Mouse (Mus musculus) embryonic facial prominence, embryonic 12.5 days (tissue): ENCODE results near the gene Chchd5. TPM values are rescaled to one million over a fixed set of nuclear protein-coding genes. Genes with fewer than 3 reads are reported as not detected.

Experiments
- ATAC-seq: fragments of 200-750 bp; cut with Nextera tagmentation; 2 replicates; pipeline ENCODE4 v1.8.0; 2017; ENCODE audit not compliant: insufficient number of reproducible peaks, insufficient read depth, low FRiP score, low TSS enrichment
- H3K27ac ChIP-seq: fragments of 300-500 bp; sonication (generic); 2 replicates; pipeline ENCODE4 v1.5.1; 2016; ENCODE audit warnings: mild to moderate bottlenecking
- H3K27me3 ChIP-seq: fragments of 300-500 bp; sonication (generic); 2 replicates; pipeline ENCODE4 v1.6.1; 2016; ENCODE audit warnings: mild to moderate bottlenecking, moderate library complexity
- H3K36me3 ChIP-seq: fragments of 300-500 bp; sonication (generic); 2 replicates; pipeline ENCODE4 v1.6.1; 2016; ENCODE audit warnings: mild to moderate bottlenecking
- H3K4me1 ChIP-seq: fragments of 300-500 bp; sonication (generic); 2 replicates; pipeline ENCODE4 v1.6.1; 2016
- H3K4me2 ChIP-seq: fragments of 300-500 bp; sonication (generic); replicated peaks from 2 replicates; pipeline ENCODE4 v1.6.1; 2016; ENCODE audit warnings: mild to moderate bottlenecking, moderate library complexity
- H3K4me3 ChIP-seq: fragments of 300-500 bp; sonication (generic); 2 replicates; pipeline ENCODE4 v1.5.1; 2016; ENCODE audit warnings: mild to moderate bottlenecking
- H3K9ac ChIP-seq: fragments of 300-500 bp; sonication (generic); 2 replicates; pipeline ENCODE4 v1.6.1; 2016; ENCODE audit warnings: mild to moderate bottlenecking, moderate library complexity
- H3K9me3 ChIP-seq: fragments of 300-500 bp; sonication (generic); 2 replicates; pipeline ENCODE4 v1.6.1; 2016; ENCODE audit warnings: mild to moderate bottlenecking, moderate library complexity
- WGBS: fragments of 180-500 bp; shearing (Covaris S2); methylation state at CpG from one replicate; pipeline ENCODE4 v1.1.7; 2016; 5-methylcytosine and 5-hydroxymethylcytosine counted together
- polyA plus RNA-seq: library from polyadenylated mRNA; unstranded; fragments of >200 nt; fragmentation: Nextera tagmentation; extraction: Ambion mirVana; gene quantifications from 2 replicates; pipeline ENCODE4 v1.2.1, GENCODE M21; 2016

The Chchd5 gene
- polyA plus RNA-seq, 1 experiment from 2014 or later = 24.7 TPM

DNA sequence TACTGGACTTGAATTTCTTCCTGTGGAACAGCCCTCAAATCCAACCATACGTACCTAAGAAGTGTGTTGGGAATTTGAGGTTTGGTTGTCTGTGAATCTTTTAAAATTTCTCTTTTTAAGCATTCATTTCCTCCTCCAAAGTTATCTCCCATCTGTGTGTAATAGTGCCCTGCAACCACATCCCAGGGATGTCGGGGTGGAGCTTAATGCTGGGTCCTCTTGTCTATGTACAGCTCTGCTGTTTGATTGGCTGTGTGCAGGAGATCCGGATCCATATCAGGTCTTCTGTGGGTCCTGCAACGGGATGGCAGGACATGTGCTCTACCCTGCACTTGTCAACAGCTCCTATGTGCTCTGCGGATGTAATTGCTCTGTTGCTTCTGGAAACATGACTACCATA, 35.3 kb downstream of the Chchd5 start:
- H3K4me3 ChIP-seq = no peak overlapping the region
- H3K9ac ChIP-seq = no peak overlapping the region
- H3K4me2 ChIP-seq = no peak overlapping the region
- 74% methylated on average over 5 of the region's 5 CpGs for WGBS
- no peak overlapping the region for H3K27ac ChIP-seq
- ATAC-seq = no peak
- no peaks in the 10 kb centered on the region for H3K4me1 ChIP-seq
- H3K36me3 ChIP-seq = no peaks in the 10 kb centered on the region
- no peaks in the 10 kb centered on the region for H3K27me3 ChIP-seq
- H3K9me3 ChIP-seq = no peaks in the 10 kb centered on the region

DNA sequence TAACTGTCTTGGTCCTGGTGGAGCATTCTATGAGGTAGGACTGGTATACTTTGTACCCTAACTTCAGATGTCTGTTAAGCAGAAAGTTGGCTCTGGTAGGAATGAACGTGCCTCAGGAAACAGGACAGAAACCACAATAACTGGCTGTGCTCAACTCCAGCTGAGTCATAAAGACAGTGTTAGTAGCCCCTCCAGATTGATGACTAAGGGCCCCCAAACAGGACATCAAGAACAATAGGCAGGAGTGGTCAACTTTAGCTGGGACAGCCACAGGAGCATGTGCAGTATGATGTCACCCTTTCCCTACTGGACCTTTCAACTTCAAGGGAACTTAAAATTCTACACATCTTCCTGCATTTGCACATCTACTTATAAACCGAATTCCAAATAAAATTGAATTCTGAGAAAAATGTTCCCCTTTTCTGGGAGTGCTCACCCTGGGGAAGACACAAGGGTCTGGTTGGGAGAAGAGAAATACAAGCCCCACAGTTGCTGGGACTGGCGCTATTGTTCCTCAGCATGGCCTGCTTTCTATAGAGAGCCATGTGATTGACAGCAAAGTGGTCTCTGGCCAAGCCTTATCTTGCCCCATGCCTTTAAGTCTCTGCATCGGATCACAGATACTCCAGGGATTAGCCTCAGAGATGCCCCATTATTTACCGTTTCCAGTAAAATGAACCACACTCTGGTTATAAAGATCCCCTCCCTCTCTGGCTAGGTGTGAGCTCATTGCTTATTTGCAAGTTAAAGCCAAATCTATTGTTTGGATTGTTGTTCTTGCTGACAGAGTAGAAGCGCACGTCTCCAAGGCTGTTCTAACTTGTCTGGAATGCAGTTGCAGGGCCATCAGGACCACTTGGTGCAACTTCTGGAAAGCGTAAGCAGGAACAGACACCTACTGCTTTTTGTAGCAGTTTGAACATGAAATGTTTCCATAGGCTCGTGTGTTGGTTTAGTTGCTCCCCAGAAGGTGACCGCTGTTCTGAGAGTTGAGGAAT, 37.3 kb downstream of the Chchd5 start:
- Histone ChIP-seq H3K9ac (no peak overlapping the region), H3K36me3 (no peaks in the 10 kb centered on the region), H3K4me3 (no peak overlapping the region), H3K27ac (no peak overlapping the region), H3K4me2 (no peak overlapping the region), H3K27me3 (no peaks in the 10 kb centered on the region), H3K4me1 (no peaks in the 10 kb centered on the region), H3K9me3 (no peaks in the 10 kb centered on the region)
- ATAC-seq = no peak
- 70% methylated on average over 10 of the region's 10 CpGs for WGBS

DNA sequence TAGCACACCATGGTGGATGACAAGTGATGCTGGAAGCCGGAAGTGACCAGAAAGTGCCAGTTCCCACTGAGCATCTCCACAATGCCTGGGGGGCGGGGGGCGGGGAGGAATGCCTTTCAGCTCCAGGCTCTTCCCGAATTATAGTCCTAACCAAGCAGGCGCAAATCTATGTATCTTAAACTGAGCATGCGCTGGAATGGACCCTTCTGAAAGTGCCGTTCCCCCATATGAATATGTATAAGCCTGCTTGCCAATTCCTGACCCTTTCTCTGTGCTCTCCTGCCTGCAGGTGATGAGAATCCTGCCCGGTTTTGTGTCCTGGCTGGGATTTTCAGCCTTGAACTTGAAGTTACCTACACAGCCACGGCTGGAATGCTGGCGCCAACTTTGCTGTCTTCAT, 43.9 kb downstream of the Chchd5 start:
- no peaks in the 10 kb centered on the region for H3K27me3 ChIP-seq
- H3K4me3 ChIP-seq = no peak overlapping the region
- H3K36me3 ChIP-seq = no peaks in the 10 kb centered on the region
- no peaks in the 10 kb centered on the region for H3K4me1 ChIP-seq
- H3K4me2 ChIP-seq = no peak overlapping the region; the same call in 1 of the 2 replicates
- no peak overlapping the region for H3K27ac ChIP-seq
- 55% methylated on average over 10 of the region's 10 CpGs for WGBS
- H3K9me3 ChIP-seq = no peaks in the 10 kb centered on the region
- ATAC-seq = no peak
- H3K9ac ChIP-seq = no peak overlapping the region

DNA sequence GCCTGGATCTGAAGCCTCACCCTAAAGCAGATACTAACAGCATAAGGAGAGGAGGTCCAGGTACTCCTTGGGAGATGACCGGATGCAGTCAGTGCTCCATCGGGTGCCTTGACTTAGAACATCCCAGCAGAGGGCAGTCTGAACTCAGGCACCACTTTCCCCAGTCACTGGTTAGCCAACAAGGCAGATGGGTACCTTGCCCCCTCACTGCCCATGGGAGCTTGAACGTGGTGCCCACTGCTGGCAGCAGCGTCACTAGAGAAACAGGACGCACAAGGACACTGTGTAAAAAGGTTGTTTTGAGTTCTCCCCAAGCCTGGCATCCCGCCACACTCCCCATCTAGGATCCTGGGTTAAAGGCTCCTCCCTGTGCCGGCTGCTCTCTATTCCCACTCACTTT, 45.0 kb downstream of the Chchd5 start:
- no peak for ATAC-seq
- no peaks in the 10 kb centered on the region for H3K36me3 ChIP-seq
- no peak overlapping the region for H3K4me3 ChIP-seq
- H3K27me3 ChIP-seq = no peaks in the 10 kb centered on the region
- no peak overlapping the region for H3K9ac ChIP-seq
- WGBS = 42% methylated on average over 7 of the region's 7 CpGs
- H3K4me2 ChIP-seq = no peak overlapping the region
- no peak overlapping the region for H3K27ac ChIP-seq
- no peaks in the 10 kb centered on the region for H3K4me1 ChIP-seq
- no peaks in the 10 kb centered on the region for H3K9me3 ChIP-seq

DNA sequence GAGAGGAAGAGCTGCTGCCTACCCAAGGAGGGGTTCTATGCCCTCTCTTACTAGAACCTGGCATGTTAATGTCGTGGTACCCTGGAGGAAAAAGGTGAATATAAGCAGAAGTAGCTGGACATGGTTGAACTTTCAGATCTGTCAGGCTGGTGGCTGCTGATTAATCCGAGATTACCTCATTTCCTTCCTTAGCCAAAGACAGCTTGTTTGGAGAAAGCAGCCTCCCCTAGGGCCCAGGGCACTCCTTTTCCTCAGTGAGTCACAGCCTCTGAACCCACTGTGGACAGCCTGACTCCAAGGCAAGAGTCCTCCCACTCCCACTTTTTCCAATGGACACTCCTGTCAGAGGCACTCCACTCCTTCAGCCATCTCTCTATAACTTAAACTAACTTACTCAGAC, 46.1 kb downstream of the Chchd5 start:
- WGBS = 52% methylated on average over 2 of the region's 2 CpGs
- Histone ChIP-seq H3K4me2 (no peak overlapping the region), H3K27ac (no peak overlapping the region), H3K9me3 (no peaks in the 10 kb centered on the region), H3K4me3 (no peak overlapping the region), H3K27me3 (no peaks in the 10 kb centered on the region), H3K4me1 (no peaks in the 10 kb centered on the region), H3K9ac (no peak overlapping the region), H3K36me3 (no peaks in the 10 kb centered on the region)
- no peak for ATAC-seq

DNA sequence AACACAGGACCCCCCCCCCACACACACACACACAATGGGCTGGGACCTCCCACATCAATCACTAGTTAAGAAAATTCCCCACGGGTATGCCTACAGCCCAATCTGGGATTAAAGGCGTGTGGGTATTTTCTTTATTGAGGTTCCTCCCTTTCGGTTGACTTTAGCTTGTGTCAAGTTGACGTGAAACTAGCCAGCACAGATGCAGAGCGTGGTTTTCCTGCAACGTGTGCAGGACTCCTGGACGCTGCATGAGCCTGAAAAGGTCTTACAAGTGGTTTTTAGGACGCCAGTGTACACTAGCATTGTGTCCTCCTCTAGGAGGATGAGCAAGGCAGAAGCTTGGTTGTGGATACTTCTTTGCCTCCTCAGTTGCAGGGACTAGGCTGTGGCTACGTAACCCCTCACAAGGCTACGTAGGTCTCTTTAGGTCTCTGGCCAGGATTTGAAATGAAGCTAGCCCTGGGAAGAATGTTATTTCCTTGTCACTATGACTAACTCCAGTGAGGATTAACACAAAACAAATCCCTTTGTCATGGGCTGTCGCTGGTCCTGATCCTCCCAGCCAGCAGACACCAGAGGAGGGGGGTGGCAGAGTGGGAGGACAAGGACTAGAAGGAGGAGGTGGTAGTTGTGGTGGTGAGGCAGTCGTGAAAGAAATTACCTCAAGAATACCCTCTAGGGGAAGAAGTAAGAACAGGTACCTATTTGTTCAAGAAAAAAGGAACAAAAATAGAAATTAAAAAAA, 47.3 kb downstream of the Chchd5 start:
- Histone ChIP-seq H3K4me2 (no peak overlapping the region), H3K27me3 (no peaks in the 10 kb centered on the region), H3K4me3 (no peak overlapping the region), H3K27ac (no peak overlapping the region), H3K9me3 (no peaks in the 10 kb centered on the region), H3K9ac (no peak overlapping the region), H3K4me1 (no peaks in the 10 kb centered on the region), H3K36me3 (no peaks in the 10 kb centered on the region)
- ATAC-seq = no peak
- WGBS = 70% methylated on average over 12 of the region's 12 CpGs

DNA sequence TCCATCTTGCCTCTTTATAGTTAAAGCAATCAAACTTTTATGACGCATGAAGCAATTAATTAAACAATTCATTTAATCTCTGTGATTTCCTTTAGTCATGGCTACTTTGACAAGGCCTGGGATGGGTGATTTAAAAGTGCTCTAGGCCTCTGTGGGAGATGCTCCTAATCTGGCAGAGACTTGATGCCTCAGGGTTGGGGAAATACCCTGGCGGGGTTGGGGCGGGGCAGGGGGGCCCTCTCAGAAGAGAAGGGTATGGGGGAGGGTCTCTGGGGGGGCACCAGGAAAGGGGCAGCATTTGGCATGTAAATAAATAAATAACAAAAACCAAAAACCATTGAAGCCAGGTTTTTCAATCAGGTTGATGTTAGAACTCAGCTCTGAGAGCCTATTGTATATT, 48.2 kb downstream of the Chchd5 start:
- WGBS = 39% methylated on average over 3 of the region's 3 CpGs
- Histone ChIP-seq H3K9ac (no peak overlapping the region), H3K4me2 (no peak overlapping the region), H3K9me3 (no peaks in the 10 kb centered on the region), H3K27me3 (no peaks in the 10 kb centered on the region), H3K4me1 (no peaks in the 10 kb centered on the region), H3K36me3 (no peaks in the 10 kb centered on the region), H3K27ac (no peak overlapping the region), H3K4me3 (no peak overlapping the region)
- ATAC-seq = no peak

DNA sequence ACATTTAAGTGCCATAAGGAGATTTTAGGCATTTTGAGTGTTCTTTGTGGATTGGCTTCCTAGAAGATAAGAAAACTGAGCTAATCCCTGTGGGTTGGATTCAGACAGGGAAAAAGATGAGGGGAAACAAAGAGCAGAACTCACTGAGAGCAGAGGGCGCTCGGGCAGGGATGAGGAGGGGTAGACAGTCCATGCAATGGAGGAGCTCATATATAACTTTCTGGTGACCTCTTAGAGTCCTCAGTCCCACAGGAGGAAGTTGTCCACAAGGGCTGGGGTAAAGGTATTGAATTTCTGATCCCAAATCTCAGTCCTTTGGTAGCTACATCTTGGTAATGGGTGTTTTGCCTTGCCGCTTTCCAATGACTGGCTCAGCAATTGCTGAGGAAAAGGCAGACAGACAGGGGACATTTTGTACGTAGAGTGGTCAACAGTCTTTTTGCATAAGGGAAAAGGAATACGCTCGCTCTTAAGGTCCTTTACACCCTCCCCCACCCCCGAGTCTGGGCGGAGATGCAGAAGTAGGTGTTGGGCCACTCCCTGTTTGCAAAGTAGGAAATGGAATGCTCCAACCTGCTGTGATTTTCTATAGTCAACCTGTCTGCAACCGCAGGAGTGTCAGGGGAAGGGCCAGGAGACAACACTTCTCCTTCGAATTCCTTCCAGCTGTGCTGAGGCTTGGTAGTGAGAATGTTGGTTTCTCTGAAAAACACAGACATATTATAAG, 48.8 kb downstream of the Chchd5 start:
- H3K27ac ChIP-seq = no peak overlapping the region
- no peaks in the 10 kb centered on the region for H3K36me3 ChIP-seq
- no peaks in the 10 kb centered on the region for H3K4me1 ChIP-seq
- H3K9ac ChIP-seq = no peak overlapping the region
- no peak overlapping the region for H3K4me3 ChIP-seq
- H3K27me3 ChIP-seq = no peaks in the 10 kb centered on the region
- ATAC-seq = no peak
- 47% methylated on average over 10 of the region's 10 CpGs for WGBS
- no peak overlapping the region for H3K4me2 ChIP-seq
- no peaks in the 10 kb centered on the region for H3K9me3 ChIP-seq

DNA sequence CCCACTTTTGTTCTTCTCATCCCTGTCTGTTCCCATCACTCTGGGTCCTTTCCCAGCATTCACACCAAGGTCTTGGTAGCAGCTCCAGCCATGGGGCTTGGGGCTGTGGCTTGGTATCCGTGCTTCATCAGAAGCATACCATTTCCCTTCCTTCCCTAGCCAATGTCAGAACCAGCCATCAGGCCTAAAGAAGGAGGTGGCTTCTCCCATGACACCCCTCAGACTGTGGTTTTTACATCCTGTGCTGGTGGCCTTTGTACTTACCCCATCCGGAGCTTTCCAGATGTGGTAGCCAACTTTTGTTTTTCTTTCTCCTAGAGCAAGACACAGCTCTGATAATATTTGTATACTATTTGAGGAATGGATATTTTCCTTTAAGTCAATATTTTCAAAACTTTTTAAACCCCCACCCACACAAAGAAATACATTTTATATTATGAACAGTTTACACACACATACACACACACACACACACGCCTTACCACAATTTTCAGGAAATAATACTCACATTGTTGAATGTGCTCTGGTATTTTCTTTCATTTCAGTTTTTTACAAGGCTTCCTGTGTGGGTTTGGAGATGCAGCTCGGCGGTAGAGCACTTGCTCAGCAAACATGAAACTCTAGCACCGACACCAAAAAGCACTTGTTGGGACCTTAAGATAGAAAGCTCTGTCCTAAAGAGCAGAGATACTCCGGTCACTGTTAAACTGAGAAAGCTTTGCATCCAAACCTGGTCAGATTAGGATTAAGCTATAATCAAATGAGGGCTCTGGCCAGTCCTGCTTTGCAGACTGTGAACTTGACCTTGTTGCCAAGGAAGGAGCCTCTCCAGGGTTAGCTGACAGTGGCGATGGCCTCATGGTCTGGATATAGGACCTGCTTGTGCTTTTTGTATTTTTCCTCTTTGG, 50.7 kb downstream of the Chchd5 start:
- ATAC-seq = no peak
- no peak overlapping the region for H3K9ac ChIP-seq

DNA sequence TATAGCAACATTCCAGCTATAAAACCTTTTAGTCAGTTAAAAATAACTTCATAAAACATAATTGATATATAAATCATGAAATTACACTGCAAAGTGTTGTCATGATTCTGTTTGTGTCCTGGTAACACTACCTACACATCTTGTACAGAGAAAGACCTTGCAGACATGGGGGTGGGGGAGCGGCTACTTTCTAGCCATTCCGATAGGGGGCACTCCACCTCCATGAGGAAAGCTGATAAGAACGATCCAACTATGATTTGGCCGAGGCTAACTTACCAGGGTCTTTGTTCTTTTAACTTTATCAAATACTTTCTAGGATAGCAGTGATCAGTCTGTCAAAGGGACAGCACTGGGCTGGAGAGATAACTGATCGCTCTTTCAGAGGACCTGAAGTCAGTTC, 52.0 kb downstream of the Chchd5 start:
- WGBS = 85% methylated on average over 5 of the region's 5 CpGs
- no peak overlapping the region for H3K9ac ChIP-seq

More for the DNA sequence above, 50.7 kb downstream of the Chchd5 start:
- no peaks in the 10 kb centered on the region for H3K36me3 ChIP-seq
- peaks cover 13% of the 10 kb centered on the region for H3K4me1 ChIP-seq
- no peak overlapping the region for H3K4me3 ChIP-seq
- H3K9me3 ChIP-seq = no peaks in the 10 kb centered on the region
- no peaks in the 10 kb centered on the region for H3K27me3 ChIP-seq
- whole genome bisulfite sequencing = 71% methylated on average over 8 of the region's 8 CpGs
- H3K4me2 ChIP-seq = no peak overlapping the region
- H3K27ac ChIP-seq = no peak overlapping the region

DNA sequence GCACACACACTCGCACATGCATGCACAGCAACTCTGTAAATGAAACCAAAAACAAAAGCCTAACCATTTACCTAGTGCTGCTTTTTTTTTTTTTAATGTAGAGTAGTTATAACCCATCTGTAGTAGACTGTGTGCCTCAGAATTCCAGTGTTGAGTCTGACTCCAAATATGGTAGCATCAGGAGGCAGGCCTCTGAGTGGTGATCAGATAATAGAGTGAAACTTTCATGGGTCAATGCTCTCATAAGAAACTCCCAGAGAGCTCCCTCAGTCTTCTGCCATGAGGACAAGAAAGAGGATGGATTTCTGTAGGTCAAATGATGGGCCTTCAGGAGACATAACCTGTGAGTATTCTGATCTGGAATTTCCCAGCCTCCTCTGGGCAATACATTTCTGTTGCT, 52.9 kb downstream of the Chchd5 start:
- Histone ChIP-seq H3K9ac (no peak overlapping the region), H3K4me1 (peaks cover 16% of the 10 kb centered on the region), H3K27me3 (no peaks in the 10 kb centered on the region), H3K4me2 (no peak overlapping the region), H3K36me3 (no peaks in the 10 kb centered on the region), H3K9me3 (no peaks in the 10 kb centered on the region), H3K4me3 (no peak overlapping the region), H3K27ac (no peak overlapping the region)
- no peak for ATAC-seq
- WGBS = 91% methylated on average over 1 of the region's 1 CpGs

More for the DNA sequence above, 52.0 kb downstream of the Chchd5 start:
- H3K9me3 ChIP-seq = no peaks in the 10 kb centered on the region
- H3K27ac ChIP-seq = no peak overlapping the region
- peaks cover 16% of the 10 kb centered on the region for H3K4me1 ChIP-seq
- no peaks in the 10 kb centered on the region for H3K36me3 ChIP-seq
- no peak for ATAC-seq
- H3K27me3 ChIP-seq = no peaks in the 10 kb centered on the region
- H3K4me2 ChIP-seq = no peak overlapping the region
- H3K4me3 ChIP-seq = no peak overlapping the region
